Mouse (Mus musculus): Measurements from ENCODE around the gene Tmem150a. TPM values are rescaled to one million over a fixed set of nuclear protein-coding genes. Genes with fewer than 3 reads are reported as not detected.

The Tmem150a gene
- polyA plus RNA-seq, 1 experiment from 2014 or later = 11.1 TPM

DNA sequence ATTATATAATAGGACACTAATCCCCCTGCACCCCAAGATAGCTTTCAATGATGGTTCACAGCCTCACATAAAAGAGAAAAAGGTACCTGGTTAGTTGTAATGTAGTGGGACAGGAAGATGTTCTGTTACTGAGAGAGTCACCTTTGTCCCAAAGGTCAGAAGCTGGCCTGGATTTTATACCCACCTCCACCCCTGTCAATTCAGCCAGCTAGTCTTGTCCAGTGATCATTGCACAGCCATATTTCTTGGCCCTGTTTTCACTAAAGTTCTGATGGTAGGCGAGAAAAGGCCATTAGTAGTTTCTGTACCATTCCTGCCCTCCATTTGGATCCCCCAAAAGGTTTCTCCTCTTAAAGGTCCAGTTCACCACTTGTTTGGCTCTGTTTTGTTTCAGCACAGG lies 1.2 kb upstream of the Tmem150a start:
- H3K4me3 ChIP-seq = no peak overlapping the region
- H3K27me3 ChIP-seq = no peaks in the 10 kb centered on the region
- H3K9me3 ChIP-seq = no peaks in the 10 kb centered on the region
- no peak overlapping the region for H3K9ac ChIP-seq
- peaks cover 52% of the 10 kb centered on the region for H3K4me1 ChIP-seq
- H3K4me2 ChIP-seq = peak overlapping the region; percentile 94
- 55% methylated on average over 1 of the region's 1 CpGs for WGBS
- peaks cover 33% of the 10 kb centered on the region for H3K36me3 ChIP-seq
- no peak overlapping the region for H3K27ac ChIP-seq
- ATAC-seq (ENCODE audit: insufficient number of reproducible peaks, insufficient read depth, low FRiP score, low TSS enrichment, low read depth) = no peak

DNA sequence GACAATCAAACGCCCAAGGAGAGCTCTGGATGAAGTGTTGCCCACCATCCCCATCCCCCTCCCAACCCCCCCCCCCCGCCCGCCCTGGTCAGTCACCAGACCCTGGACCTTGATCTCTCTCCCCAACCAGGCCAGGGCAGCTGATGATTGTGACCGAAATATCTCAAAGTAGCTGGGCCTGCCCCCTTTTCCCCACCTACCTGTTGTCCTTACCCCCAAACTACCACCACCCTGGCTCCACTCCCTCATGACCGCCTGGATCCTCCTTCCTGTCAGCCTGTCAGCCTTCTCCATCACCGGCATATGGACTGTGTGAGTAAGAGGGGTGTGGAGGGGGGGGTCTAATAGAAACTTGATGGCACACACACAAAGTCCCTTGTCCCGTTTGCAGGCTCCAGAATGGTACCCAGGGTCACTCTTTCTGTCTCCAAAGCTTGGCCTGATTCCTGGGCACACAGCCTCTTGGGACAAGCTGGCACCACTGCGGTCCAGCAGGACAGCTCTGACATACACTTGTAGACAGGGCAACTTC lies 820 bp downstream of the Tmem150a start:
- peak overlapping the region; percentile 60 for H3K4me3 ChIP-seq
- H3K27ac ChIP-seq = no peak overlapping the region
- H3K4me1 ChIP-seq = peaks cover 59% of the 10 kb centered on the region
- H3K9me3 ChIP-seq = no peaks in the 10 kb centered on the region
- H3K27me3 ChIP-seq = no peaks in the 10 kb centered on the region
- H3K9ac ChIP-seq = peak overlapping the region; percentile 80
- H3K4me2 ChIP-seq = peak overlapping the region; percentile 94
- peaks cover 31% of the 10 kb centered on the region for H3K36me3 ChIP-seq
- WGBS = 27% methylated on average over 8 of the region's 8 CpGs
- 0 out of 2 replicates have a peak, but pooled peaks have one; percentile 0 for ATAC-seq (ENCODE audit: insufficient number of reproducible peaks, insufficient read depth, low FRiP score, low TSS enrichment, low read depth)

DNA sequence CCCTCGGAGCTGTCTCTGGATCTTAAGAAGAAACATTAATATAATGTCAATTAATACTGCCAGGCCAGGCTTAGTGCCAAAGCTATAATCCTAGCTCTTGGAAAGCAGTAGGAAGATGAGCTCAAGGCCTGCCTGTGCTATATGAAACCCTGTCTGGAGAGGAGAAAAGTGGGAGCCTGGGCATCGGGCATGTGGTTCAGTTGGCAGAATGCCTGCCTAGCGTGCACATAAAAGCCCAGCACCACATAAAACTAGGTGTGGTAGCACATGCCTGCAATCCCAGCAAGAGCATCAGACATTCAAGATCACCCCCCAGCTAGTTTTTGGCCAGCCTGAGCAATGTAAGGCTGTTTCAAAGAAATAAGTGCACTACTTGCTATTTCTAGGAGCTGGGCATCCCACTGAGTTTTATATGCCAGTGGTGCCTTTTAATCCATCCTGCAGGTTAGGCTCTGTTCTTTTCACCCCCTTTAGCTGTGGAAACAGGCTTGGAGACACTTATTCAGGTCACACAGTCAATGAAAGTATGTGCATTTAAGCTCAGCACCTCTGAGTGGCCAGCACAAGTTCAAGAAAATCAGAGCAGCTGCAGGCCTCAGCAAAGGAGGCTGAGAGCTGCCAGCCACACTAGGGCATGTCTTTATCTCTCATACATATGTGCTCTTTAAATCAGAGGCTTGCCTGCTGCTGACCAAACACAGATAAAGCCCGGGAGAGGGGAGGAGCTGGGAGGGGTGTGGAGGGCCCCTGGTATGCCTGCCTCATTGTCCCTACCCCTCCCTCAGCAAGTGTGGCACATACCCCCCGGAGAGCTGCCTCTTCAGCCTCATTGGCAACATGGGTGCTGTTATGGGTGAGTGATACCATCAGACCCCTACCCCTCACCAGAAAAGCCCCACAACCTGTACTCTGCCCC lies 2.2 kb downstream of the Tmem150a start:
- no peaks in the 10 kb centered on the region for H3K9me3 ChIP-seq
- no peak overlapping the region for H3K27ac ChIP-seq
- ATAC-seq (ENCODE audit: insufficient number of reproducible peaks, insufficient read depth, low FRiP score, low TSS enrichment, low read depth) = no peak
- H3K4me3 ChIP-seq = no peak overlapping the region
- H3K4me1 ChIP-seq = peaks cover 57% of the 10 kb centered on the region
- H3K36me3 ChIP-seq = peaks cover 31% of the 10 kb centered on the region
- 0 out of 2 replicates have a peak overlapping the region, but pooled peaks have one; percentile 11 for H3K9ac ChIP-seq
- no peaks in the 10 kb centered on the region for H3K27me3 ChIP-seq
- H3K4me2 ChIP-seq = no peak overlapping the region
- 72% methylated on average over 5 of the region's 5 CpGs for WGBS

DNA sequence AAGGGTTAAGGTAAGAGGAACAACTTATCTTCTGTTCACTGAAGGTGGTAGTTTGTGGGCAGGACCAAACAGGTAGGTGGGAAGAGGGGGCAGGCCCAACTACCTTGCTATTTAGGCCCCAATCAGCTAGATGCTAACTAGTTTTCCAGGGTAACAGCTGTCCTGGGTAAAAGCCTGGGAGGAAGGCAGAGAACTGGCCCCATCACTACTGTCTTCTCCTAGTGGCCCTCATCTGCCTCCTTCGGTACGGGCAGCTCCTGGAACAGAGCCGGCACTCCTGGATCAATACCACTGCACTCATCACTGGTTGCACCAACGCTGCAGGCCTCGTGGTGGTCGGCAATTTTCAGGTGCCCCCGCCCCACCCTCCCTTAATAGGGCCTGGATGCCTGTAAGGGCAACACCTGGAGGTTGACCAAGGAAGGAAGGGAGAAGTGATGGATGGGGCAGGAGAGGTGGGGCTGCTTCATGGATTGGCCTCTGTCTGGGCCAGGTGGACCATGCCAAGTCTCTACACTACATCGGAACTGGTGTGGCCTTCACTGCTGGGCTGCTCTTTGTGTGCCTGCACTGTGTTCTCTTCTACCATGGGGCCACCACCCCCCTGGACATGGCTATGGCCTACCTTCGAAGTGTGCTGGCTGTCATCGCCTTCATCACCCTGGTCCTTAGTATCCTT lies 3.0 kb downstream of the Tmem150a start:
- no peak overlapping the region for H3K9ac ChIP-seq
- H3K9me3 ChIP-seq = no peaks in the 10 kb centered on the region
- H3K4me3 ChIP-seq = no peak overlapping the region
- H3K4me2 ChIP-seq = no peak overlapping the region
- no peaks in the 10 kb centered on the region for H3K27me3 ChIP-seq
- 93% methylated on average over 10 of the region's 10 CpGs for WGBS
- no peak overlapping the region for H3K27ac ChIP-seq
- ATAC-seq (ENCODE audit: insufficient number of reproducible peaks, insufficient read depth, low FRiP score, low TSS enrichment, low read depth) = no peak
- peaks cover 53% of the 10 kb centered on the region for H3K4me1 ChIP-seq
- H3K36me3 ChIP-seq = peaks cover 31% of the 10 kb centered on the region

DNA sequence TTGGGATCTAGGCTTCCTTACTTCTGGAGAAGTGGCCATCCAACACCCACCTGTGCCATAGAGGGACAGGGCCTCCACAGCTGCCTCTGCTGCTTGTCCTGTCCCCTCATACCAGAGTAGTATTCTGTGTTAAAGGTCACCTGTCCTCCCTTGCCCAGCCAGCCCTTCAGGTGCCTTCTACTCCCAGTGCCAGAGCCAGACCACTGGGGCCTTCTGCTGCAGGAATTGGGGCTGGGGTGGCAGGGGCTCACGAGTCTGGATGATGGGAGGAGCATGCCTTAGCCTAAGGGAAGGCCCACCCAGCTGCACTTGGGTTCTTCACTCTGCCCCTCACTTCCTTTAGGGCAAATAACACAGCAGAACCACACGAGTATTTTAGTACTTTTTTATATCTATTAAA lies 4.1 kb downstream of the Tmem150a start:
- no peak overlapping the region for H3K27ac ChIP-seq
- no peaks in the 10 kb centered on the region for H3K27me3 ChIP-seq
- H3K4me1 ChIP-seq = peaks cover 44% of the 10 kb centered on the region
- peaks cover 31% of the 10 kb centered on the region for H3K36me3 ChIP-seq
- no peaks in the 10 kb centered on the region for H3K9me3 ChIP-seq
- no peak for ATAC-seq (ENCODE audit: insufficient number of reproducible peaks, insufficient read depth, low FRiP score, low TSS enrichment, low read depth)
- WGBS = 56% methylated on average over 2 of the region's 2 CpGs
- H3K9ac ChIP-seq = no peak overlapping the region
- H3K4me2 ChIP-seq = no peak overlapping the region
- no peak overlapping the region for H3K4me3 ChIP-seq

DNA sequence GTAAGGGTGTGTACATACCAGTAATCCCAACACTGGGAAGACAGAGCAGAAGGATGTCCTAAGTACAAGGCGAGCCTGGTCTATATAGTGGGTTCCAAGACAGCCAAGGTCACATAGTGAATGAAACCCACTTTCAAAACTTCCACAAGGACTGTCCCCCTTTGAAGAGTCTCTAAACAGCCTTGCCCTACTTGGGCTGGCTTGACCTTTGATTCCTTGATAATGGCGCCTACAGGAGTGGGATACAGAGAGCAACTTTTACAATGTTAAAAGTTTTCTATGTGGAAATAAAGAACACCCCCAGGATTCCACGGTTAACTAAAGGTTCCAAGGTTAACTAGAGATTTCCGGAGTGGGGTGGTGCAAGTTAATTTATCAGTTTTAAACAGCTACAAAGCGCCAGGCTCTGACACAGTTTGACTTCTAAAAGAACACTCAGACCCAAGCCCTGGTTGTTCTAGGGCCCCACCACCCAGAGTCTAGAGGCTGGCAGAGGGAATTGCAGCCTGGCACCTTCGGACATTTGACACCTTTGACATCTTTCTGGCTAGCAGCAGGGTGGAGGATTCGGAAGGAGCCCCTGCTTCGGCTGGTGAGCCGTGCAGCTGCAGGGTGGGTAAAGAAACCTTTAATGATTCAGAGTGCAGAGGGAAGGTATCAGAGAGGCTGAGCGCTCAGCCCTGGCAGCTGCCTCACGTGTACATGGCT lies 4.8 kb downstream of the Tmem150a start:
- no peak overlapping the region for H3K27ac ChIP-seq
- H3K4me1 ChIP-seq = peaks cover 37% of the 10 kb centered on the region
- no peak for ATAC-seq (ENCODE audit: insufficient number of reproducible peaks, insufficient read depth, low FRiP score, low TSS enrichment, low read depth)
- H3K4me2 ChIP-seq = no peak overlapping the region
- peaks cover 31% of the 10 kb centered on the region for H3K36me3 ChIP-seq
- WGBS = 85% methylated on average over 11 of the region's 11 CpGs
- no peak overlapping the region for H3K4me3 ChIP-seq
- H3K9me3 ChIP-seq = no peaks in the 10 kb centered on the region
- no peak overlapping the region for H3K9ac ChIP-seq
- H3K27me3 ChIP-seq = no peaks in the 10 kb centered on the region

DNA sequence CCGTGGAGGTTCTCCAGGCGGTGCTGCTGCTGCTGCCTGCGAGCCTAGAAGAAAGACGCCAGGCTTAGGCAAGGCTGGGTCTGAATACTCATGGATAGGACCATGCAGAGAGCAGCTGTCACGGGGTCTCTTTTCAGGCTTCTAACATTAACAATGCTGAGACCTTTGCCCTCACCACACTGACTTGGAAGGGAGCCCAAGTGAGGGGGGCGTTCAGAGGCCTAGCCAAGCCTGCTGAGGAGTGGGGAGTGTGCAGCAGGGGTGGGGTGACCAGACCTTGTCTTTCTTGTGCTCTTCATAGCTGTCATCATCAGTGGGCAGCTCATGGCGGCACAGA lies 5.3 kb downstream of the Tmem150a start:
- 80% methylated on average over 7 of the region's 7 CpGs for WGBS
- Histone ChIP-seq H3K4me3 (no peak overlapping the region), H3K36me3 (peaks cover 31% of the 10 kb centered on the region), H3K4me1 (peaks cover 35% of the 10 kb centered on the region), H3K27me3 (no peaks in the 10 kb centered on the region), H3K27ac (no peak overlapping the region), H3K4me2 (no peak overlapping the region), H3K9me3 (no peaks in the 10 kb centered on the region), H3K9ac (no peak overlapping the region)
- no peak for ATAC-seq (ENCODE audit: insufficient number of reproducible peaks, insufficient read depth, low FRiP score, low TSS enrichment, low read depth)

DNA sequence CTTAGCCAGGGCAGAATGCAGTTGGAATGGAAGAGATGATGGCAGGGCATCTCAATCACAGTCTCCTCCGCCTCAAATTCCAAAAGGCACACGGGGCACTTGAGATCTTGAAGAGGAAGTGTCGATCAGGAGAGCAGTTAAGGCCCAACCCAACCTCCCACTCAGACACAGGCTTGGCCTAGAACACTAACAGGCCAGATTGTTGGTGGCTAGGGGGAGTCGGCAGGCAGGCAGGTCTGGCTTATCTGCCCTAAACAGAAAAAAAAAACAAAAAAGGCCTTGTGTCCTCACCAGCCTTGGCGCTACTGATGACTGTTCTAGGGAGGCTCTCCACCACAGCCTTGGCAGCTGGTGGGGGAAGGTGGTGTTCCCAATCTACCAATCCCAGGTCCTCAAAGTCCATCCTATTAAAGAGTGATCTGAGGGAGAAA lies 5.9 kb downstream of the Tmem150a start:
- ATAC-seq (ENCODE audit: insufficient number of reproducible peaks, insufficient read depth, low FRiP score, low TSS enrichment, low read depth) = no peak
- no peak overlapping the region for H3K27ac ChIP-seq
- H3K4me2 ChIP-seq = peak overlapping the region; percentile 81
- peaks cover 31% of the 10 kb centered on the region for H3K36me3 ChIP-seq
- no peaks in the 10 kb centered on the region for H3K27me3 ChIP-seq
- H3K4me3 ChIP-seq = peak overlapping the region; percentile 66
- 64% methylated on average over 5 of the region's 5 CpGs for WGBS
- no peaks in the 10 kb centered on the region for H3K9me3 ChIP-seq
- peak overlapping the region; percentile 83 for H3K9ac ChIP-seq
- H3K4me1 ChIP-seq = peaks cover 29% of the 10 kb centered on the region

DNA sequence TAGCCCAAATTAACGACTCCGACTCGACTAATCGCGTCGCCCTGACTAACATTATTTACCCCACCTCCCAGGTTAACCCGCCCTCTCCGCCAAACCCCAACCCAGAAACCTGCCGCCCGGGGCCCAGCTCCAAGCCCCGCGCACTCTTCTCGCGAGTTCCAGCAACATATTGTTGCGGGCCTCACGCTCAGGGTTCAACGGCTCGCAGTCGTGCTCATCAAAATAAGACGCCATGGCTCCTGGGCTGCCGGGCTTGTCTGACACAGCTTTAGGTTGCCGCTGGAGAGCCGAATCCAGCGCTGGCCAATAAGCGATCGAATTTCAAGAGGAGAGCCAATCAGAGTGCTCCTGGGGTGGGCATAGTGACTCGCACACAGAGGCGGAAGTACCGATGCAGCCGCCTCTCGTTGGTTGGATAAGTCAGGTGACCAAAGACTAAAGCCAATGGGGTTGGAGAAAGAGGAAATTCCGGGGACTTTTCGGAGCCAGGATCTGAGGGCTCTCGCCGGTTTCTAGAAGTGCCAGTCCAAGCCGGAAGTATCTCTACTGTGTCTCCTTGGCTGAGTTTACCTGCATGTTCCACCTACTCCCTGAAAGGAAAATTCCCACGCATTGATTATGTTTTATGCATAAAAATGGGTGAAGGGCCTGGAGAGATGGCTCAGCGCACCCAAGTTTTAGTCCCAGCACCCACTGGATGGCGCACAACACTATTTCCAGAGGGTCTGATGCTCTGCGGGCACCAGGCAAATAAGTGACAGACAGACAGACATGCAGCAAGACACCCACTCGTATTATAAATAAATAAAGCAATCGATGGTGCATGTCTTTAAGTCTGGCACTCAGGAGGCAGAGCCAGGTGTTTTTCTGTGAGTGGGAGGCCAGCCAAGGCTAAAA lies 7.1 kb downstream of the Tmem150a start:
- H3K27ac ChIP-seq = peak overlapping the region; percentile 85
- under 1% methylated on average over 42 of the region's 42 CpGs for WGBS

DNA sequence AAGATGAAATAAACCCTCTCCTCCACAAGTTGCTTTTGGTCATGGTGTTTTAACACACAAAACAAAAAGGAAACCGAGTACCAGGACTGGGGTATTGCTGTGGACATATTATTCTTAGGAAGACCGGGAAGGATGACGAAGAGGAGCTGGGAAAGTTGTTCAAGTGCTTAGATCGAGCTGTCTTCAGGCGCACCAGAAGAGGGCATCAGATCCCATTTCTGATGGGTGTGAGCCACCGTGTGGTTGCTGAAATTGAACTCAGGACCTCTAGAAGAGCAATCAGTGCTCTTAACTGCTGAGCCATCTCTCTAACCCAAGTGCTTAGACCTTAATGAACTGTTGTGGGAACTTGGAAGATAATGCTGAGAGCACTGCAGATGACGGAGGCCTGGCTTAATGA lies 8.8 kb downstream of the Tmem150a start:
- peaks cover 17% of the 10 kb centered on the region for H3K36me3 ChIP-seq
- H3K27ac ChIP-seq = no peak overlapping the region
- 46% methylated on average over 7 of the region's 7 CpGs for WGBS
- no peak overlapping the region for H3K4me3 ChIP-seq
- peaks cover 18% of the 10 kb centered on the region for H3K4me1 ChIP-seq
- H3K9ac ChIP-seq = no peak overlapping the region
- H3K4me2 ChIP-seq = no peak overlapping the region
- no peaks in the 10 kb centered on the region for H3K9me3 ChIP-seq
- no peaks in the 10 kb centered on the region for H3K27me3 ChIP-seq
- ATAC-seq (ENCODE audit: insufficient number of reproducible peaks, insufficient read depth, low FRiP score, low TSS enrichment, low read depth) = no peak

More for the DNA sequence above, 7.1 kb downstream of the Tmem150a start:
- peak overlapping the region; percentile 81 for H3K4me2 ChIP-seq
- peak overlapping the region; percentile 66 for H3K4me3 ChIP-seq
- peak; percentile 97 for ATAC-seq (ENCODE audit: insufficient number of reproducible peaks, insufficient read depth, low FRiP score, low TSS enrichment, low read depth)
- peak overlapping the region; percentile 83 for H3K9ac ChIP-seq
- H3K36me3 ChIP-seq = peaks cover 31% of the 10 kb centered on the region
- no peaks in the 10 kb centered on the region for H3K9me3 ChIP-seq
- H3K4me1 ChIP-seq = peaks cover 20% of the 10 kb centered on the region
- H3K27me3 ChIP-seq = no peaks in the 10 kb centered on the region

Measured in embryonic facial prominence, embryonic 13.5 days (tissue).